Mouse (Mus musculus) lung, postnatal 10 days (tissue): ENCODE data around the gene Doc2b.
"Not testable (repeated sequence)": the region's sequence is repeated elsewhere in the genome, so short reads cannot be mapped to it uniquely, and the experiment has no call there.

Source experiments
- DNase-seq: peaks from one replicate; pipeline ENCODE4 v3.0.0; 2021

Gene Doc2b

GRCm38 (mm10) chr11:75733227-75733940 lies 62.5 kb downstream of the Doc2b start:
- peak; percentile 76 for DNase-seq

GRCm38 (mm10) chr11:75732434-75733226 lies 63.2 kb downstream of the Doc2b start, which contains the start of gene Ywhae:
Ywhae (plus strand) TSS chr11:75732869.
- DNase-seq: peak; percentile 94

GRCm38 (mm10) chr11:75727659-75728058 lies 68.2 kb downstream of the Doc2b start:
- DNase-seq: not testable (repeated sequence)

GRCm38 (mm10) chr11:75727168-75727567 lies 68.7 kb downstream of the Doc2b start:
- no peak for DNase-seq

- DNase-seq: no peak
These were observed 73.5 kb downstream of the Doc2b start for GRCm38 (mm10) chr11:75722339-75722738.
